Mouse (Mus musculus) thymus, postnatal 4 days (tissue): ENCODE data around the gene Zgrf1.

Experiments used
- DNase-seq: peaks from one replicate; pipeline ENCODE4 v3.0.0; 2021

Gene Zgrf1

DNA sequence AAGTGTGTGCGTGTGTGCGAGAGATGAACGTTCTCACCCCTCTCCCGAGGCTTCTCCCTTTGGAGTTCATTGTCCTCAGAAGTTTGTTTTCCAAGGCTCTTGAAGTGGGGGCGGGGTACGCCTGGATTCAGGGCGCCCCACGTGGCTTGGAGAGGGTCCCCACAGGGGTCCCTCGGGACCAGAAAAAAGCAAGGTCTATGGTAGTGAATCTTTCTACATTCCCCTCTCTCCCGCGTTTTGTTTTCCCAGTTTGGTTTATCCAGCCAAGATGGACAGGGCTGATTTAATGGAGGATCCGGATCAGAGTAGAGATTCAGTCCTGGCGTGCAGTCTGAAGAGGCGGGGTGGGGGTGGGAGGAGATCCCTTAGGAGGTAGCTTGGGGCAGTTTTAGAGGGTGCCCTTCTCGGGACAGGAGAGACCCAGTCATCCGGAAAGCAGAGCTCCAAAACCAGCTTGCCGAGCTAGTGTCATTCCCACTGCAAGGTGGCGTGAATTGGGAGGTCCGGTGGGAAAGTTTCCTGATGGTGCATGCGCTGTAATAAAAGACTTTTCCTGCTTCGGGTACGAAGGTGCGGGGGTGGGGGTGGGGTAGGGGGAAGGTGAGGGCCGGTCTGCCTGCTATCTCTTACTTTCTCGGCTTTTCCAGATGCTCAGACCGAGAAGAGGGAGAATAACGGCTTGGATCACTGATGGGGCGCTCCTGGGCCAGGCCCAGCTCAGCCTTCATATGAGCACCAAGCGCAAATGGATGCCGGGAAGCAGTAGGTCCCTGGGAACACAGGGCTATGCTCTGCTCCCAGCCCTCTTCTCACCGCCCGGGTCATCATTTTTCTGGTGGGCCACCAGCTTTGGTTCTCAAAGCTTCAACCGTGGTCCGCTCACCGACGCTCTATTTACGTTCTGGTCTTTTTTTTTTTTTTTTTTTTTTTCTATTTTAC is 87.7 kb downstream of the Zgrf1 start:
- DNase-seq = no peak

DNA sequence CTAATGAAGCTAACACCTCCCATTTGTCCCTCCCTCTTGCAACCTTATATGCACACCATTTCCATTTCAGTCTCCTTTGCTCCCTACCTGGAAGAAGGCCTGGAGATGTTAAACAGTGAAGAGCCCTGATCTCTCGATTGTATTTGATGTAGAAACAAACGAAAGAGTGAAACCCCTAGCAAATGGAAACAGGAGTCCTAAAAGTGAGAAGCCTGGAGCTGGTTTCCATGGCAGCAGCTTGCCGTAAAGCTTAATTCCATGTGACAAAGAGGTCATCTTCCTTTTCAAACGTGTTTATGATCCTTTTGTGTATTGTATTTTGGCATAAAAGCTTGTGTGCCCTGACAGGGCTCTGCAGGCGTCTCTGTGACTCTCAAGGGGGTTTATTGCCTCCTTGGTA is 88.9 kb downstream of the Zgrf1 start:
- DNase-seq = no peak

DNA sequence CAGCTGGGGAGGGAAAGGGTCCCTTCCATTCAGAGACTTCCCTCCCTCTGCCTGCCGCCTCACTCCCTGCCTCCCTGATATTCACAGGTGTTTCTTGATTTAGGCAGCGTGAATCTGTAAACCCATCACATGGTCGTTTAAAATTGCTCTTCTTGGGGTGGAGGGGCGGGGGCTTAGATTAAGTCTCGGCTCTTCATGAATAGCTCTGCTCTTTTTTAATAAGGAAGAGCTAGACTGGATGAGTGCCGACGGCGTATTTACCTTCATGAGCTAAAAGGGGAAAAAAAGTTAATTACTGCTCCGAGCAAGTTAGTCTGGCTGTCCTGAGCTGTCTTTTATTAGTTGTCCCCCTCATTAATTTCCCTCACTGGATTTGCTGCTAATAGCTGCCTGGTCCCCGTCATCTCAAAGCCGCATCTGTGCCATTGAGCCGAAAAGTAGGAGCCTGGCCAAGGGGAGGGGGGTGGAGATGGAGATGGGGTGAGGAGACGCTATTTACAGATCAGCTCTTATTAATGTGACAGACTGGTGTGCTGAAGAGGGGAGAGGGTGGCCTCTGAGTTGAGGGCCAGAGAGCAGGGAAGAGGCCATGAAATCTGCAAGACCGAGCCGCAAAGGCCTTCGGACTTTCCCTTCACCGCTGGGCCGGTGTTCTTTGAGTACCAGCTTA is 93.0 kb downstream of the Zgrf1 start:
- no peak for DNase-seq

DNA sequence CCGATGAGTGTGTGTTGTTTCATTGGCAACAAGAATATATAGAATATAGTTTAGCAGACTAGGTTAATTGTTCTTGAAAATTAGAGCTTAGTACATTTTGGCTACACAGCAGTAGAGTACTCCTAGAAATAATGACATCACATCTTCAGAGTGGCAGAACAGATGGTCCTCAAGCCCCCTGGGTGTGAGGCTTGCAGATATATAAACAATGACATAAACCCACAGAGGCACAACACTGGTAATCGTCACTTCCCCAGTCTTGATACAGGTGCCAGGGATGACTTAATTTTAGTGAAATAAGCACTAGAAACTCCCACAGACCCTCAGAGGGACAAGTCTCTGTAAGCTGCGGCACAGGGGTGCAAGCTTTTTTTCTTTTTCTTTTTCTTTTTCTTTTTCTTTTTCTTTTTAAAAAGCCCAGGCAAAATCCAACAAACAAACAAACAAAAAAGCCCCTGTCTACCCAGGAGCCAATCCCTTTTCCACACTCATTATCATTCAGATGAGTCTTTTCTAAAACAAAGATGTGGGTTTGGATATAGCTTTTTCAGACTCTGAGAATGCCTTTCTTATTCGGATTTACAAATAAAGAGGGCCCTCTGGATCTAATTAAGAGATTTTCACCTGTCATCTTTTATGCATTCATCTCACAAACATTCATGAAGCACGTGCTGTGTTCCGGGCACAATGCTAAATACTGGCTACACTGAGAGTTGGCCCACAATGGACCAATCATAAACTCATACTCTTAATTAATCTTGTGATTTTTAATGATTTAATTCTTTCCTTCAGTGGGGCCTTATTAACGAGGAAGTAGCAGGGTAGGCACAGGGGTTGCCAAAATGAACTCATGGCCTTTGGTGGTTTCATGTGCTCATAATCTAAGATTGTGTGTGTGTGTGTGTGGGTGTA is 98.7 kb downstream of the Zgrf1 start:
- no peak for DNase-seq

DNA sequence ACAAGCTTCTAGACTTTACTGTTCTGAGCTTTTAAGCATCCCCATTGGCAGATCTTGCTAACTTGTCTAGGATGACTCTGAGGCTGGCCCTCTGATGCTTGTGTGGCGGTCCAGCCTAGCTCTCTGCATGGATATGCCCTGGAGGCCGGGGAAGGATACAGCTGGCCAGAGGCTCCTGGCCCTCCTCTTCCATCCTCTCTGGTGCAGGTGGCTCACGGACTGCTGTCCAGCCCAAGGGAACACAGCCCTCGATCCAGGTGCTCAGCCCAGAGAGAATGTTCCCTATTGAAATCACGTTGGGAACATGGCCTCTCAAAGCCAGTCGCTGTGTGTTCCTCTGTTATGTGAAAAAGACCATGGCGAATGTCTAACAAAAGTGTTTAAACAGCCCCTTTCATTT is 107.4 kb downstream of the Zgrf1 start:
- DNase-seq = no peak

DNA sequence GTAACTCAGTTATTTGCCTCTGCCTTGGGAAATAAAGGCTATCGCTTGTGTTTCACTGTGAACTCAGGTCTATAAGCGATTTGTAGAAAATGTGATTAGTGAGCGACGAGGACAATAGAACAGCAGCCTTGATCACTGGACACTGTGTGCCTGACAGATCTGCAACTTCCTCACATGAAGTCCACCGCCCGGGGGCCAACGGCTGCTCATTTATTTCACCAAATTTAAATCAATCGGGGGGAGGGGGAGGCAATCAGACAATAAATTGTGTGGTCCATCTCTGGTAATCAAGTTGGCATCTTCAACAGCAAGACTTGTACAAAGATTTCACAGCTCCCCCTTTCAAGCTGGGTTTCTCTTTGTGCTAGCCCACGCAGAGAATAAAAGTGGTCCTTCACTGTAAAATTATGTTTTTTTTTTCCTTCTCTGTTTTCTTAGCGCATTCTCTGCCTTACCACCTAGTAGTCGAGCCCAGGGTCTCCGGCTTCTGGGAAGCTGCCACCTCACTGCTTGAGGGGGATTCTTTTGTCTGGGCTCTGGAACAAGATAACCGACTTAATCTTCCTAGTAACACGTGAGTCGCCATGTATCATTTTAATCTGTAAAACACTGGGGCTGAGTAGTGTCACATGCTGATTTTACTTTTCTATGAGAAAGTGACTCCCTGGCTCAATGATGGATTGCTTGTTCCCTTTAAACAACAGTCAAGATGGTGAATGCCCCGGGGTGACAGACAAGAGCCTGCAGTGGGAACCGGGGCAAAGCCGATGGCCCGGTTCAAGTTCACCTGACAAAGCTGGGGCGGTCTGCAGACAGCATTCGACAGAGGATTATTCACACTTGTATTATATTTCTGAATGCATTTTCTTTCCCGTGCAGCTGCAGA is 108.6 kb downstream of the Zgrf1 start:
- no peak for DNase-seq
